Mouse (Mus musculus) neural tube, embryonic 14.5 days (tissue): ENCODE results near the gene Pih1d1. TPM values are rescaled to one million over a fixed set of nuclear protein-coding genes. Genes with fewer than 3 reads are reported as not detected.

Experiments used
- ATAC-seq: fragments of 200-750 bp; cut with Nextera tagmentation; 2 replicates; pipeline ENCODE4 v1.8.0; 2017; ENCODE audit warnings: low read depth, mild to moderate bottlenecking, moderate TSS enrichment, moderate library complexity
- H3K27ac ChIP-seq: fragments of 300-500 bp; sonication (generic); 2 replicates; pipeline ENCODE4 v1.5.1; 2014; ENCODE audit warnings: low read depth, mild to moderate bottlenecking, control low read depth, low read length, moderate library complexity, mixed read lengths
- H3K27me3 ChIP-seq: fragments of 300-500 bp; sonication (generic); 2 replicates; pipeline ENCODE4 v1.6.1; 2014; ENCODE audit warnings: low read length; ENCODE audit not compliant: control insufficient read depth, insufficient read depth
- H3K36me3 ChIP-seq: fragments of 300-500 bp; sonication (generic); 2 replicates; pipeline ENCODE4 v1.6.1; 2014; ENCODE audit warnings: low read length, mixed read lengths; ENCODE audit not compliant: control insufficient read depth, insufficient read depth
- H3K4me1 ChIP-seq: fragments of 300-500 bp; sonication (generic); 2 replicates; pipeline ENCODE4 v1.6.1; 2014; ENCODE audit warnings: low read length; ENCODE audit not compliant: control insufficient read depth, insufficient read depth
- H3K4me2 ChIP-seq: fragments of 300-500 bp; sonication (generic); 2 replicates; pipeline ENCODE4 v1.6.1; 2014; ENCODE audit warnings: mild to moderate bottlenecking, low read depth, low read length, control low read depth
- H3K4me3 ChIP-seq: fragments of 300-500 bp; sonication (generic); 2 replicates; pipeline ENCODE4 v1.5.1; 2014; ENCODE audit warnings: low read depth, low read length, control low read depth, mixed read lengths
- H3K9ac ChIP-seq: fragments of 300-500 bp; sonication (generic); replicated peaks from 2 replicates; pipeline ENCODE4 v1.6.1; 2014; ENCODE audit warnings: low read depth, mild to moderate bottlenecking, control low read depth, low read length, mixed read lengths
- H3K9me3 ChIP-seq: fragments of 300-500 bp; sonication (generic); 2 replicates; pipeline ENCODE4 v1.6.1; 2016; ENCODE audit warnings: low read length; ENCODE audit not compliant: control insufficient read depth
- WGBS: fragments of 180-500 bp; shearing (Covaris S2); extraction: QIAGEN DNeasy Blood & Tissue Kit; methylation state at CpG from one replicate; pipeline ENCODE4 v1.1.7; 2014; 5-methylcytosine and 5-hydroxymethylcytosine counted together
- polyA plus RNA-seq: library from polyadenylated mRNA; unstranded; fragments of >200 nt; fragmentation: Nextera tagmentation; extraction: Ambion mirVana; gene quantifications from 2 replicates; pipeline ENCODE4 v1.2.1, GENCODE M21; 2014

The Pih1d1 gene
- polyA plus RNA-seq, 1 experiment from 2014 or later = 91.2 TPM

DNA sequence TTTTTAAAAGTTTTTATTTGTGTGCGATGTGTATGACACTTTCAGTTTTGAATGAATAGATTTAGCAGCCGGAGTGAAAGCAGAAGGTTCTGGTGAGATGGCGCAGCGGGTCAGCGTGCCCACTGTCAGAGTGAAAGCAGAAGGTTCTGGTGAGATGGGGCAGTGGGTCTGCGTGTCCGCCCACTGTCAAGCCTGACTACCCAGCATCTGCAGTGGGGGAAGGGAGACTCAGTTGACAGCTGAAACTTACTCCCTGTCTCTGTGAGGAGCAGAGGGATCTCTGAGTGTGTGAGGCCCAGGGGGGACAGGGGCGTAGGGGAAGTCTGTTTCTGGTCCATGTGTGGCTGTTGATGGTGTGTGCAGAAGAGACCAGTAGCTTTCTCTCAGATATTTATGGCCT, 36.5 kb upstream of the Pih1d1 start:
- WGBS = 85% methylated on average over 8 of the region's 8 CpGs

DNA sequence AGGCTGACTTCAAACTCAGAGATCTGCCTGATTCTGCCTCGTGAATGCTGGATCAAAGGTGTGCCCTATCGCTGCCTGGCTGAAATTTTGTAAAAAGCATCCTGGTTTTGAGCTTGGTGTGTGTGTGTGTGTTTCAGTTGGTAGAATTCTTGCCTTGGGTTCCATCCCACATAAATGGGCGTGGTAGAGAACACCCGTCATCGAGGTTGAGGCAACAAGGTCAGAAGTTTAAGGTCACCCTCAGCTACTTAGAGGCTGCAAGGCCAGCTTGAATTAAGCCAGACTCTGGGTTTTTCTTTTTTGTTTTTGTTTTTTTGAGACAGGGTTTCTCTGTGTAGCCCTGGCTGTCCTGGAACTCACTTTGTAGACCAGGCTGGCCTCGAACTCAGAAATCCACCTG, 35.8 kb upstream of the Pih1d1 start:
- Histone ChIP-seq H3K4me2 (no peak overlapping the region), H3K36me3 (peaks cover 42% of the 10 kb centered on the region), H3K9ac (no peak overlapping the region), H3K27ac (no peak overlapping the region), H3K4me1 (peaks cover 9% of the 10 kb centered on the region), H3K9me3 (no peaks in the 10 kb centered on the region), H3K4me3 (no peak overlapping the region), H3K27me3 (no peaks in the 10 kb centered on the region)
- 93% methylated on average over 6 of the region's 6 CpGs for WGBS
- no peak for ATAC-seq

More for the DNA sequence above, 36.5 kb upstream of the Pih1d1 start:
- H3K4me2 ChIP-seq = no peak overlapping the region
- H3K4me1 ChIP-seq = 0 out of 2 replicates have a peak, but pooled peaks cover 3% of the 10 kb centered on the region
- no peak overlapping the region for H3K4me3 ChIP-seq
- no peak for ATAC-seq
- H3K9ac ChIP-seq = no peak overlapping the region
- no peaks in the 10 kb centered on the region for H3K27me3 ChIP-seq
- H3K9me3 ChIP-seq = no peaks in the 10 kb centered on the region
- H3K36me3 ChIP-seq = peaks cover 38% of the 10 kb centered on the region
- H3K27ac ChIP-seq = no peak overlapping the region

DNA sequence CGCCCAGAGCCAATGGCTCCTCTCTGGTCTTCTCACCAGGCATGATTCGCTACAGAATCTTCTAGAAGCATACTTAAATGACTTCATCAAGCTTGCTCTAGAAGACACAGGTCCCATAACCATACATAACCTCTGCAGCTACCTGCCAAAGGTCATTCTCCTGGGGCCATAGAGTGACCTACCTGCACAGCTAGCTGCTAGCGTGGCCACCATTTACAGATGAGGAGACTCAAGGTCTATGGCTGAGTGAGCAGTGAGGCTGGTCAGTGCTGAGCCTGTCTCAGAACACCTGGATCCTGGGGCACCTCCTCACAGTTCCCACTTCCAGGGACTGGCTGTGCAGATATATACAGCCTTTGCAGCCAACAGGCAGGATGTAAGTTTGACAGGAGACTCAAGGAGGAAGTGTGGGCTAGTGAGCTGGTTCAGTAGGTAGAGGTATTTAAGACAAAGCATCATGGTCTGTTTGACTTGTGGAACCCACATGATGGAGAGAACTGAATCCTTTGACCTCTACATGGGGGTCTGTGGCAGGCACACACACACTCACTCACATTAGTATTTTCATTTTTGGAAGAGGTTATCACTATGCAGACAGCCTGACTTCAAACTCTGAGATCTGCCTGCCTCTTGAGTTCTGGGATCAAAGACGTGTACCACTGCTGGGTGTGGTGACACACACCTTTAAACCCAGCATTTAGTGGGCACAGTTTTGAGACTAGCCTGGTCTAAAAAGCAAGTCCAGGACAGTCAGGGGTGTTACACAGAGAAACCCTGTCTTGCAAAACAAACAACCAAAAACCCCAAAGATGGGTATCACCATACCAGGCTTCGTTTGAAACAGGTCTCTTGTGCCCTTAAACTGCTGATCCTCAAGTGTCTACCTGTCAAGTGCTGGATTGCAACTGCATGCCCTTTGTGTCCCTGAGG, 34.1 kb upstream of the Pih1d1 start:
- Histone ChIP-seq H3K27ac (0 out of 2 replicates have a peak overlapping the region, but pooled peaks have one; percentile 10), H3K4me3 (no peak overlapping the region), H3K9ac (no peak overlapping the region), H3K27me3 (no peaks in the 10 kb centered on the region), H3K36me3 (peaks cover 43% of the 10 kb centered on the region), H3K4me1 (peaks cover 12% of the 10 kb centered on the region), H3K9me3 (no peaks in the 10 kb centered on the region), H3K4me2 (no peak overlapping the region)
- ATAC-seq = no peak
- 77% methylated on average over 5 of the region's 5 CpGs for WGBS

DNA sequence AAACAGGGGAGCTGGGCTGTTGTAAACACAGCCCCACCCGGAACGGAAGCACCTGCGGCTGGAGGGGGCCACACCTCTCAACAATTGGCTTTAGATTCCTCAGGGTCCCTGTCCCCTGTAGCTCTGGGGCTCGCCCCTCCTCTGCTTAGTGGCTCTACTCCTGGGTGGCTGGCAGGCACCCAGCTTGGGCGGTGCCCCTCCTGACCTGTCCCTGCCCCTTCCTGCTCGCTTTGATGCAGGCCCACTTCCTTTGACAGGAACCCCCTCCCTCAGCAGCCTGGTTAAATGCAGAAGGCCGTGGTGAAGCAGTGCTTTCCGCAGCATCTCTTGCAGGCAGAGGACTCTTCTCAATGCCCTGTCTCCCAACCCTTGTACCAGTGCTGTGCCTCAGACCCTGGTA, 32.7 kb upstream of the Pih1d1 start:
- Histone ChIP-seq H3K4me1 (peaks cover 15% of the 10 kb centered on the region), H3K4me2 (no peak overlapping the region), H3K27me3 (no peaks in the 10 kb centered on the region), H3K9ac (0 out of 2 replicates have a peak overlapping the region, but pooled peaks have one; percentile 25), H3K9me3 (no peaks in the 10 kb centered on the region), H3K4me3 (no peak overlapping the region), H3K27ac (no peak overlapping the region), H3K36me3 (peaks cover 56% of the 10 kb centered on the region)
- no peak for ATAC-seq
- WGBS = 76% methylated on average over 8 of the region's 8 CpGs

DNA sequence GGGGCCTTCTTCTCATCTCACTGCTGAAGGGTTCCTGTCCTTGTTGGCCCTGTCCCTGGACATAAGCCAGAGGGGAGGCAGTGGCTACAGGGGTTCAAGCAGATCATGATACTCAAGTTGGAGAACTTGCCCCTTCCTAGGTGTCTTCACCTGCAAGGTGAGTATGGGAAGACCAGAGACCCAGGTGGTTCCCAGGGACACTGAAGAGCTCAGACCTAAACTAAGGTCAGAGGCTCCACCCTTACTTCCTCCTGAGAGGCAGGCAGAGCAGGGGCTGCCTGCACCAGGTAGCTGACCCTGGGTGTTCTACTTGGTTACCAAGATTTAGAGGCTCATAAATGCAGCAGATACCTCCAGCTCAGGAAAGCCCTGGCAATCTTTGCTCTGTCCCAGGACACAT, 32.1 kb upstream of the Pih1d1 start:
- Histone ChIP-seq H3K27ac (no peak overlapping the region), H3K4me2 (no peak overlapping the region), H3K4me1 (peaks cover 21% of the 10 kb centered on the region), H3K36me3 (peaks cover 62% of the 10 kb centered on the region), H3K9ac (no peak overlapping the region), H3K9me3 (no peaks in the 10 kb centered on the region), H3K4me3 (no peak overlapping the region), H3K27me3 (no peaks in the 10 kb centered on the region)
- ATAC-seq = no peak

DNA sequence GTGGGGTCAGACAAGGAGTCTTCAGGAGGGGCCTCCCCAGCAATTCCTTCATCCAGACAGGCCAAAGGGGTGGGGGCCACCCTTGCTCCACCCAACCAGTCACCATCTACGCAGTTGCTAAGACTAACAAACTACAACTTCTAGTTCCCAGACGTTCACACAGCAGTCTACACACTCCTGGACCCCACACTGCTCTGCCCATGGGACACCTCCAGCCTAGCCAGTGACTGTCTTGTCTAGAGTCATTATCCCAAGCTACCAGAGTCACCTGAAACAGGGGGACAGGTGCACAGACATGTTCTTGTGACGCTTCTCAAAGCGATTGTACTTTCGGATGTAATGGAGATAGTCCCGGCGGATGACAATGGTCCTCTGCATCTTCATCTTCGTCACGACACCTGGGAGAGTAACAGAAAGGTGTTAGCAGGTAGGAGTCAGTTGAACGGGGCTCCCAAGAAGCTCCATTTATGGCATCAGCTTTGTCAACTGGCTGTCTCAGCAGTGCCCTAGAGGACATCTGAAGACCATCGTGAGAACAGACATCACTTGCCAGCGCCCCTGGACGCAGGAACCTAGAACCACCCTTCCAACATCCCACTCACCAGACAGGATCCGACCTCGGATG, 31.4 kb upstream of the Pih1d1 start:
- WGBS = 88% methylated on average over 15 of the region's 15 CpGs
- no peak overlapping the region for H3K27ac ChIP-seq

DNA sequence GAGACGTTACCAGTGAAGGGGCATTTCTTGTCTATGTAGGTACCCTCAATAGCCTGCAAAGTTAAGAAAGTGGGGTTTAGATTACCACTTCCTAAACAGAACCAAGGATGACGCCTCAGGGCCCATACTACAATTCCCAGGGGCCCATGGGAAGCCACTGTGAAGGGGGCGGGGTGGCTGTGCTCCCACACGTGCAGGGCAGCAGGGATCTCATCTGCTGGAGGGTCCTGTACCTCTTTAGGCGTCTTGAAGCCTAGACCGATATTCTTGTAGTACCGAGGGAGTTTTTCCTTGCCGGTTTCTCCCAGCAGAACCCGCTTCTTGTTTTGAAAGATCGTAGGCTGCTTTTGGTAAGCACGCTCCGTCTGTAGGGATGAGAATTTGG, 30.9 kb upstream of the Pih1d1 start:
- Histone ChIP-seq H3K9me3 (no peaks in the 10 kb centered on the region), H3K4me3 (peak overlapping the region; percentile 96), H3K36me3 (peaks cover 63% of the 10 kb centered on the region), H3K4me2 (peak overlapping the region; percentile 94), H3K4me1 (peaks cover 27% of the 10 kb centered on the region), H3K9ac (peak overlapping the region; percentile 98), H3K27ac (peak overlapping the region; percentile 91; the same call in 1 of the 2 replicates), H3K27me3 (no peaks in the 10 kb centered on the region)
- no peak for ATAC-seq
- WGBS = 23% methylated on average over 12 of the region's 12 CpGs

More for the DNA sequence above, 31.4 kb upstream of the Pih1d1 start:
- 0 out of 2 replicates have a peak overlapping the region, but pooled peaks have one; percentile 32 for H3K9ac ChIP-seq
- peaks cover 67% of the 10 kb centered on the region for H3K36me3 ChIP-seq
- H3K9me3 ChIP-seq = no peaks in the 10 kb centered on the region
- ATAC-seq = no peak
- peaks cover 27% of the 10 kb centered on the region for H3K4me1 ChIP-seq
- H3K27me3 ChIP-seq = no peaks in the 10 kb centered on the region
- peak overlapping the region; percentile 96 for H3K4me3 ChIP-seq
- H3K4me2 ChIP-seq = peak overlapping the region; percentile 94

DNA sequence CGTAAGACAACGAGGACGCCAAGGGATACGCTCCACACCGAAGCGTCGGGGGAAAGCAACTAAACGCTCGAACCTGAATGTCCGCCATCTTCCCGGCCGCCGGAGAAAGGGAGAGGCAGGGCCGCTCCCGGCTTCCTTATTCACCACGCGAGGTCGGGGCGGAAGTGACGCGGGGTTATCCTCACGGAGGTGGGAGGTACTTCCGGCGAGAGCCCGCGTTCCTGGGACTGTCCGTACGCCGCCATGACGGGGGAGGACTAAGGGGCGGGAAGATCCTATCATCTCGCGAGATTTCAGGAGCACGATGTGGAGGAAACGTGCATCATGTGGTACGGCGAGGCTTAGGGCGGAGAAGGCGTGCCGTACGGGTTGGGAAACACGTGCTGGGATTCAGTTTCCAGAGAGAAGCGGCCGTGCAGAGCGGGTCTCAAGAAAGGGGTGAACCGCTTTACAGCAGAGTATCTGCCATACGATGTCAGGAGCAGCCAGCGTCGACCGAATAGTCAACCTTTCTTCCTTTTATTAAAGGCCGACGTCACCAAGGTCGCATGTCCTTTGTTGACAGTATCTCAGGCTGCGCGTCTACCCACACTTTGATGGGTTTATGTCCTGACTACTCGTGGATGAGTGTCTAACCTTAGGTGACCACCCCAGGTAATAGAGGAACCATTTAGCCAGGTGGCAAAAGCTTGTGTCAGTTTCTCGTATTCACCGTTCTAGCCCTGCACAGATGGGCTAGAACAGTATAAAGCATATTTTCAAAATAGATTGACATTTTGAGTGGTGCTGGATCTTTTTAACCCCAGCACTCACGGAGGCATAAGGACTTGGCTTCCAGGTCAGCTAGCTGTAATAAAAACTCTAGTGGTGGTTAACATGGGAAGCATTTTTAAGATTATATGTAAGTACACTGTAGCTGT, 29.6 kb upstream of the Pih1d1 start, which contains the start of gene Rps11:
Gene Rps11 (minus strand): TSS at position 216 of the 920 bp plus-strand sequence.
- H3K27ac ChIP-seq = peak within 1 kb of the TSS; percentile 91
- peak within 1 kb of the TSS; percentile 94 for H3K4me2 ChIP-seq
- no peaks in the 10 kb centered on the region for H3K9me3 ChIP-seq
- peak within 1 kb of the TSS; percentile 98 for H3K9ac ChIP-seq
- WGBS = under 1% methylated on average over 59 of the region's 59 CpGs
- H3K4me3 ChIP-seq = peak within 1 kb of the TSS; percentile 96
- ATAC-seq = peak; percentile 90
- peaks cover 27% of the 10 kb centered on the region for H3K4me1 ChIP-seq
- H3K27me3 ChIP-seq = no peaks in the 10 kb centered on the region; the same call in 1 of the 2 replicates
- H3K36me3 ChIP-seq = peaks cover 58% of the 10 kb centered on the region
